Mouse (Mus musculus): ENCODE data around the gene Il17re. TPM values are rescaled to one million over a fixed set of nuclear protein-coding genes. Genes with fewer than 3 reads are reported as not detected.

The Il17re gene
- polyA plus RNA-seq (2016; fragmentation: Nextera tagmentation; extraction: Ambion mirVana), result 0.73 and 1.6 TPM in 2 replicates

DNA sequence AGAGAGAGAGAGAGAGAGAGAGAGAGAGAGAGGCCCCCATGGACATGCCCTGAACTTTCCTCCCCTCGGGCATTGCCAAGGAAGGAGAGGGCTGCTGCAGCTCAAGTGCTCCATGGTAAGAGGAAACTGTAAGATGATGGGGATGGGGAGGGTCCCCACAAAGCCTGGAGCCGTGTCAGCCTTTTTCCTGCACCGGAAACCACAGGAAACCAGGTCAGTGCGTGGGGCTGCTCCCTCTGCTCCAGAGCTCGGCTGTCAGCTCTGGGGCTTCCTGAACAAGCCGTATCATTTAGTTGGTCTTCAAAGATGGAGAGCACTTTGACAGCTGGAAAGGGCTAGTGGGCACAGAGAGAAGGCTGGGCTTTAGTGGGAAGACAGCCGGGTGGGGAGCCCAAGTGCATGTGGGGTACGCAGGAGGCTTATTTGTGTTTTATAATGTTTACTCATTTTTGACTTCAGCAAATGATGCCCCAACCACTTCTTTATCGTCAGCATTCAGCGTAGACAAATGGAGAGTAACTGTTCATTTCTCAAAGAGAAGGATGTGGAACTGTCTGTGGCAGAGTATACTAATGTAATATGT, at the start of gene Il17re:
Gene Il17re, plus strand, starts transcription at position 533 of the 583 bp plus-strand sequence.
- no peak within 1 kb of the TSS for H3K4me2 ChIP-seq (replicated peaks)
- ATAC-seq (ENCODE audit: low FRiP score, low read depth), result no peak
- H3K4me1 ChIP-seq, result no peaks in the 10 kb centered on the region
- no peak within 1 kb of the TSS for H3K27ac ChIP-seq
- no peak within 1 kb of the TSS for H3K9ac ChIP-seq
- WGBS, result 83% methylated on average over 10 of the region's 10 CpGs
- H3K27me3 ChIP-seq (replicated peaks), result no peaks in the 10 kb centered on the region
- H3K9me3 ChIP-seq, result no peaks in the 10 kb centered on the region
- no peak within 1 kb of the TSS for H3K4me3 ChIP-seq
- no peaks in the 10 kb centered on the region for H3K36me3 ChIP-seq

DNA sequence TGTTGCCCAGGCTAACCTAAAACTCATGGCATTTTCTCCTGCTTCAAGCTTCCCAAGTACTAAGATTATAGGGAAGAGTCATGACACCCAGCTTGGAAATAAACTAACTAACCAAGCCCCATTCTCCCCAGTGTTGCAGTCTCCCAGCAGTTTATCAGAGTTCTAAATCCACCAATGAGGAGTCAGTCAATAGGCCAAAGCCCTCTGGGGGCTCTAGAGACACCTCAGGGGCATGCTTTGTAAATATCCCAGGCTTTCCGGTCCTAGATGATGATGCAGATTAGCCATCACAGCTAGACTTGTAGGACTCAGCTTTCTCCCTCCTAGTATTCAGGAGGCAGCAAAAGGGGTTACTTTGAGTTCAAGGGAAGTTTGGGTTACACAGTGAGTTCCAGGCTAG, 48.3 kb upstream of the Il17re start:
- no peak overlapping the region for H3K4me3 ChIP-seq
- H3K27ac ChIP-seq, result no peak overlapping the region
- no peaks in the 10 kb centered on the region for H3K9me3 ChIP-seq
- H3K27me3 ChIP-seq (replicated peaks), result no peaks in the 10 kb centered on the region
- peaks cover 37% of the 10 kb centered on the region for H3K36me3 ChIP-seq
- no peak overlapping the region for H3K9ac ChIP-seq
- H3K4me2 ChIP-seq (replicated peaks), result no peak overlapping the region
- no peak for ATAC-seq (ENCODE audit: low FRiP score, low read depth)
- 74% methylated on average over 1 of the region's 1 CpGs for WGBS
- no peaks in the 10 kb centered on the region for H3K4me1 ChIP-seq

DNA sequence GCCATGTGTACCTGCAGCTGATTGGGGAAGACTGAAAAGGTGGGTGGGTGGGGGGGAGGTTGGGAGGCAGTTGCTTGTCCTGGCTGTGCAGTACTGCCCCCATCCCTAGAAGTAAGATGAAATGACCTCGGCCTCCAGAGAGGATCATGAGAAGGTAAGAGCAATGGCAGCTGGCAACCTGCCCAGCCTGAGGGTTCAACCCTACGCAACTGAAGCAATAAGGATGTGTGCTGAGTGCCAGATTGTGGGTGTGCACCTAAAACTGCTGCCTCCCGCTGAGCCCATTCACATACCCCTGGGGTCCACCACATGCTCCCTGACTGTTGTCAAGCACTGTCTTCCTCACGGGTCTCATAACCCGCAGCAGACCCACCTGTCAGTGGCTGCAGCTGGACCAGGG, 41.9 kb upstream of the Il17re start:
- no peak for ATAC-seq (ENCODE audit: low FRiP score, low read depth)
- WGBS, result 87% methylated on average over 5 of the region's 5 CpGs
- H3K9me3 ChIP-seq, result no peaks in the 10 kb centered on the region
- peaks cover 17% of the 10 kb centered on the region for H3K4me1 ChIP-seq
- H3K4me3 ChIP-seq, result no peak overlapping the region
- no peak overlapping the region for H3K9ac ChIP-seq
- no peak overlapping the region for H3K4me2 ChIP-seq (replicated peaks)
- peaks cover 29% of the 10 kb centered on the region for H3K36me3 ChIP-seq
- no peak overlapping the region for H3K27ac ChIP-seq
- no peaks in the 10 kb centered on the region for H3K27me3 ChIP-seq (replicated peaks)

DNA sequence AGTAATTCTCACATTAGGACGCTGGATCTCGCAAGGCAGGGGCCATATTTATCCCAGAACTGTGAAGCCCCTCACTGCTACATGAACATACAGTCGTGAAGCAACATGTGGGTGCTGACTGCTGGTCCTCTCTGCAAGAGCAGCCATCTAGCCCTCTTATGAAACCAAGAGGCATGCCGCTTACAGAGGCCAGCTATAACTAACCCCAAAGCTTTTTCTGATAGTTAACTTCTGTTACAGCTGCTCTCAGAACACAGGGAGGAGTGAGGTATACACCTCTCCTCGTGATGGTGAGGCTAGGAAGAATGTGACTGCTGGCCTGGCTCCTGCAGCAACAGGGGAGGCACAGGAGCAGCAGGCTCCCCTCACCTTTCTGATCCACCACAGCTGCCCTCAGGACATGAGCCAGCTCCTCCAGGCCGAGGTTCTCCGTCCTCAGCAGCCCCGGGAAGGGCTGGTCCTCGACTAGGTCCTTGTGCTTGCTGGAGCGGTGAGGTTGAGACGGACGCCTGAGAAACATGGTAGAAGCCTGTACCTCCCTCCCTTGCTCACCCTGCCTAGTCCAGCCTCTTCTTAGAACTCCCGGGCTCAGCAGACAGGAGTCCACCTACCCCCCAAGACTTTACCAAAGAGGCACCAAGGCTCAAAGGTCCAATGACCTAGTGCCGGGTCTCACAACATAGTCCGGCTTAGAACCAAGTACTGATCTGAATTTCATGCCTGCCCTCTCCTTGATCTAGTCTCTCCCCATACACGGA, 39.7 kb upstream of the Il17re start:
- Histone ChIP-seq H3K4me2 (replicated peaks) (peak overlapping the region; percentile 75), H3K36me3 (peaks cover 23% of the 10 kb centered on the region; the same call in 1 of the 2 replicates), H3K9ac (peak overlapping the region; percentile 74), H3K27ac (no peak overlapping the region), H3K4me3 (peak overlapping the region; percentile 55), H3K27me3 (replicated peaks) (no peaks in the 10 kb centered on the region), H3K9me3 (no peaks in the 10 kb centered on the region), H3K4me1 (peaks cover 17% of the 10 kb centered on the region)
- ATAC-seq (ENCODE audit: low FRiP score, low read depth), result peak; percentile 74
- whole genome bisulfite sequencing, result 16% methylated on average over 16 of the region's 16 CpGs

DNA sequence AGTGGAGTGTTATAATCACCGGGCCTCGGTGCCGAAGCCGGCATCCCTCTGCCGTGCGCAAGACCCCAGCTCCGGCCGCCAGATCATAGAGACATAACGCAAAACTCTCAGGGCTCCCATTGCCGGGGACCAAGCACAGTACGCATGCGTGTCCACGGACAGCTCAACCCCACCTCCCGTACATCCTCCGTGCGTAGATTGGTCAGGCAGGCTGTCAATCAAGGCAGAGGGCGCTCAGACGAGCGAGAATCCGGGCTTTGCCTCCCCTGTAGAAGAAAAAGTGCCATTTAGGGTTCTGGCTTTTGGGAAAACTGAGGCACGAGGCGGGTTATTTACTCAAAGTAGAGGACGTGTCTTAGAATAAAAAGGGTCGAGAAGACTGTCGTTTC, 39.1 kb upstream of the Il17re start, which contains the start of gene Rpusd3:
Gene Rpusd3, minus strand, starts transcription at position 142 of the 389 bp plus-strand sequence.
- WGBS, result under 1% methylated on average over 25 of the region's 25 CpGs
- H3K9ac ChIP-seq, result peak within 1 kb of the TSS; percentile 74
- no peaks in the 10 kb centered on the region for H3K27me3 ChIP-seq (replicated peaks)
- peaks cover 17% of the 10 kb centered on the region for H3K4me1 ChIP-seq
- H3K9me3 ChIP-seq, result no peaks in the 10 kb centered on the region
- H3K36me3 ChIP-seq, result peaks cover 17% of the 10 kb centered on the region; the same call in 1 of the 2 replicates
- ATAC-seq (ENCODE audit: low FRiP score, low read depth), result peak; percentile 98
- no peak within 1 kb of the TSS for H3K27ac ChIP-seq
- H3K4me2 ChIP-seq (replicated peaks), result peak within 1 kb of the TSS; percentile 75
- H3K4me3 ChIP-seq, result peak within 1 kb of the TSS; percentile 55

DNA sequence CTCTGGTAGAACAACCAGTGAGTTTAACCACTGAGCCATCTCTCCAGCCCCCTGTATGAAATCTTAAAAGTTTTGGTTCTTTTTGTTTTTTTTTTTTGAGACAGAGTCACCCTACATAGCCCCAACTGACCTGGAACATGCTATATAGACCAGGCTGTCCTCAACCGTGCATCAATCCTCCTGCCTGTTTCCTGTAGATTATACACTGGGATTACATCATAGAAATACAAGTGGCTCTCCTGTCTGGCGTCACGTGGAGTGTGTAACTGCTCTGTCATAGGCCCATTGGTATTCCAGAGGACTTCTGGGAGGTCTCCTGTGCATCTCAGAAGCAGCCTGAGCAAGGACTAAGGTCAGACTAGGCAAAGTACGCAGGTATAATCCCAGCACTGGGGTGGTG, 35.3 kb upstream of the Il17re start:
- 0 out of 2 replicates have a peak, but pooled peaks cover 3% of the 10 kb centered on the region for H3K27me3 ChIP-seq (replicated peaks)
- H3K4me1 ChIP-seq, result peaks cover 12% of the 10 kb centered on the region
- no peak overlapping the region for H3K4me3 ChIP-seq
- no peak overlapping the region for H3K27ac ChIP-seq
- peaks cover 2% of the 10 kb centered on the region; the same call in 1 of the 2 replicates for H3K9me3 ChIP-seq
- H3K4me2 ChIP-seq (replicated peaks), result no peak overlapping the region
- no peak for ATAC-seq (ENCODE audit: low FRiP score, low read depth)
- WGBS, result 76% methylated on average over 4 of the region's 4 CpGs
- no peak overlapping the region for H3K9ac ChIP-seq
- no peaks in the 10 kb centered on the region for H3K36me3 ChIP-seq

DNA sequence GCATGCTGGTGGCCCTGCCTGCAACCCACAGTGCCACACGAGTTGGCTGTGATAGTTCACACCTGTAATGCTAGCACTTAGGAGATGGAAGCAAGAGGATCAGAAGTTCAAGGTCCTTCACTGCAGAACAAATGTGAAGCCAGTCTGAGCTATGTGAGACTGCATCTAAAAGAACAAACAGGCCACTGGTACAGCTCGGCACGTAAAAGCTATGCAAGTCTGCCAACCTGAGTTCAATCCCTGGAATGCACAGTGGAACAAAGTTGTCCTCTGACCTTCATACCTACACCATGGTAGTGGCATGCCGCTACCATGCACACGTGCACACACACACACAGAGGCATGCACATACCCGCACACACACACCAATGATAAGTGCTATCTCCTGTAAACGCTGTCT, 34.1 kb upstream of the Il17re start:
- H3K27ac ChIP-seq, result no peak overlapping the region
- H3K27me3 ChIP-seq (replicated peaks), result 0 out of 2 replicates have a peak, but pooled peaks cover 3% of the 10 kb centered on the region
- H3K4me3 ChIP-seq, result no peak overlapping the region
- H3K4me1 ChIP-seq, result peaks cover 3% of the 10 kb centered on the region; the same call in 1 of the 2 replicates
- no peak overlapping the region for H3K4me2 ChIP-seq (replicated peaks)
- H3K36me3 ChIP-seq, result no peaks in the 10 kb centered on the region
- no peak overlapping the region for H3K9ac ChIP-seq
- no peak for ATAC-seq (ENCODE audit: low FRiP score, low read depth)
- peaks cover 2% of the 10 kb centered on the region; the same call in 1 of the 2 replicates for H3K9me3 ChIP-seq
- WGBS, result 85% methylated on average over 7 of the region's 7 CpGs

DNA sequence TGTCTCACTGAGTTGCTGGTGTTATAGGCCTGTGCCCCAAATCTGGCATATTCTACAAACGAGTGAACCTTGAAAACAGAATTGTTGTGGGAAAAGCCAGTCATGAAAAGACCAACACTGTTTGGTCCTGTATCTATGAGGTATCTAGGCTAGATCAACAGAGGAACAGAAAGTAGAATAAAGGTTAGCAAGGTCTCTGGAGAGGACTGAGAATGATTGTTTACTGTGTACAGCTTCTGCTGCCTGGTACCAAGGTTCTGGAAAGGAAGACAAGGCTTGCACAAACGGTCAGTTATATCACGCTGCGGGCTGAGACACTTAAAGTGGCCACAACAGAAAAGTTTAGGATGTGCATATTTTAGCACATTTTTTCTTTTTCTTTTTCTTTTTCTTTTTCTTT, 31.6 kb upstream of the Il17re start:
- Histone ChIP-seq H3K27ac (no peak overlapping the region), H3K36me3 (no peaks in the 10 kb centered on the region), H3K4me2 (replicated peaks) (no peak overlapping the region), H3K9ac (no peak overlapping the region), H3K27me3 (replicated peaks) (0 out of 2 replicates have a peak, but pooled peaks cover 3% of the 10 kb centered on the region), H3K4me1 (no peaks in the 10 kb centered on the region), H3K9me3 (peaks cover 2% of the 10 kb centered on the region; the same call in 1 of the 2 replicates), H3K4me3 (no peak overlapping the region)
- ATAC-seq (ENCODE audit: low FRiP score, low read depth), result no peak
- WGBS, result 94% methylated on average over 4 of the region's 4 CpGs

DNA sequence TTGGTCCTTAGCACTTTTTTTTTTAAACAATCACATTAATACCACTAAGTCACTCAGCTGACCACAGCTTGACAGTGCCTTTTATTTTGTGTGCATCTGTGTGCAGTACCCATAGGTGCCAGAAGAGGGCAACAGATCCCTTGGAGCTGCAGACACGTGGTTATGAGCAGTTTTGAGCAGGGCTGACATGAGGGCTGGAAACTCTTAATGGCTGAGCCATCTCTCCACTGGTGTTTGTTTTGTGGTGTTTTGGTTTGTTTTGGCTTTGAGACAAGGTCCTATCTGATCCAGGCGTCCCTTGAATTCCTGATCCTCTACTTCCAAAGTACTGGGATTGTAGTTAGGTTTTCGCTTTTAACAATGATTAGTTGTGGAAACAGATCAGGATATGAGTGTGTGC, 30.9 kb upstream of the Il17re start:
- H3K9me3 ChIP-seq, result peaks cover 2% of the 10 kb centered on the region; the same call in 1 of the 2 replicates
- no peak for ATAC-seq (ENCODE audit: low FRiP score, low read depth)
- no peak overlapping the region for H3K4me3 ChIP-seq
- H3K27me3 ChIP-seq (replicated peaks), result 0 out of 2 replicates have a peak, but pooled peaks cover 3% of the 10 kb centered on the region
- no peak overlapping the region for H3K4me2 ChIP-seq (replicated peaks)
- no peak overlapping the region for H3K27ac ChIP-seq
- no peak overlapping the region for H3K9ac ChIP-seq
- H3K36me3 ChIP-seq, result no peaks in the 10 kb centered on the region
- WGBS, result 66% methylated on average over 3 of the region's 3 CpGs
- H3K4me1 ChIP-seq, result no peaks in the 10 kb centered on the region

DNA sequence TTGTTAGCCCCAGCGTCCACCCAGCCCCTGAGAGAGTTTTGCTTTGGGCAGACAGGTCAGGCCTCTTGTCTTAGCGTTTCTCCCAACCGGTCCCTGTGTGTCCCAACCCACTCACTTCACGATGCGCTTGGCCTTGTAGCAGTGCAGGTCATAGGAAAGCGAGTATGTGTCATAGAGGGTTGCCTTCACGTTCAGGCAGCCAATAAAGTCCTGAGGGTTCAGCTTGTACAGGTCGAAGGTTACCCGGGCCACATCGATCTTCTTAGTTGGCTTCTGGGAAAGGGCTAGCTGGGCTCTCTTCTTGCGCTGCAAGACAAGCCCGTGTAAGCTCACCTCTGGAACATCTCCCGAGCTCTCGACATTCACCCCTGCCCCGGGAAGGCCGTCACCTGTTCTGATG, 30.3 kb upstream of the Il17re start:
- no peak overlapping the region for H3K27ac ChIP-seq
- peaks cover 2% of the 10 kb centered on the region; the same call in 1 of the 2 replicates for H3K9me3 ChIP-seq
- no peak overlapping the region for H3K4me3 ChIP-seq
- no peaks in the 10 kb centered on the region for H3K36me3 ChIP-seq
- 92% methylated on average over 16 of the region's 16 CpGs for WGBS
- no peak overlapping the region for H3K9ac ChIP-seq
- no peaks in the 10 kb centered on the region for H3K4me1 ChIP-seq
- H3K4me2 ChIP-seq (replicated peaks), result no peak overlapping the region
- no peak for ATAC-seq (ENCODE audit: low FRiP score, low read depth)
- 0 out of 2 replicates have a peak, but pooled peaks cover 3% of the 10 kb centered on the region for H3K27me3 ChIP-seq (replicated peaks)

DNA sequence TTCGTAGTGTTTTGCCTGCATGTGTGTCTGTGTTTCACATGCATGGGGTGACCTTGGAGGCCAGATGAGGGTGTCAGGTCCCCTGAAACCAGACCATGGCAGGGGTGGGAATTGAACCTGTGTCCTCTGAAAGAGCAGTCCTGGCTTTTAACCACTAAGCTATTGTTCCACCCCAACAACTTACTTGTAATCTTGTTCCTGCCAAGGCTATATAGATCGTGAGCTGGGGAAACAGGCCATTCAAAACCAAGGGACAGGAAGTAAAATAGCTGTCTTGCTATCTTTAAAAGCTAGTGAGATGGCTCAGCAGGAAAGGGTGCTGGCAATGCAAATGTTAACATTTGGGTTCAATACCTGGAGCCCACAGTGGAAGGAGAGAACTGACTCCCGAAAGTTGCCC, 28.3 kb upstream of the Il17re start:
- Histone ChIP-seq H3K36me3 (no peaks in the 10 kb centered on the region), H3K27ac (no peak overlapping the region), H3K27me3 (replicated peaks) (0 out of 2 replicates have a peak, but pooled peaks cover 3% of the 10 kb centered on the region), H3K9me3 (peaks cover 2% of the 10 kb centered on the region; the same call in 1 of the 2 replicates), H3K9ac (no peak overlapping the region), H3K4me1 (no peaks in the 10 kb centered on the region), H3K4me3 (no peak overlapping the region), H3K4me2 (replicated peaks) (no peak overlapping the region)
- ATAC-seq (ENCODE audit: low FRiP score, low read depth), result no peak
- 83% methylated on average over 3 of the region's 3 CpGs for WGBS

DNA sequence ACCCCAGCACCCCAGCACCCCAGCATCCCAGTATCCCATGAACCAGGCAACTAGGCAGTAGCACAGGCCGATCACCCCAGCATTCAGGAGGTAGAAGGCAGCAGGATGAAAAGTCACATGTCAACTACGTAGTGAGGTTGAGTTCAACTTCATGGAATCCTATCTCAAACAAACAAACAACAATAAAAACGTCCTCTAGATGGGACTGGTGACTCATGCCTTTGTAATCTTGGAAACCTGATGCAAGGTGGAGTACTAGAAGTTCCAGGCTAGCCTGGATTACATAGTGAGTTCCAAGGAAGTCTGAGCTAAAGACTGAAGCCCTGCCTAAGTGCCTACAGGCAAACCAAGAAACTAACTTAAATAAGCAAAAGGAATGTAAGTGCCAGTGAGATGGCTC, 27.4 kb upstream of the Il17re start:
- Histone ChIP-seq H3K4me1 (no peaks in the 10 kb centered on the region), H3K27ac (no peak overlapping the region), H3K36me3 (no peaks in the 10 kb centered on the region), H3K9me3 (peaks cover 2% of the 10 kb centered on the region; the same call in 1 of the 2 replicates), H3K27me3 (replicated peaks) (no peaks in the 10 kb centered on the region), H3K4me3 (no peak overlapping the region), H3K4me2 (replicated peaks) (no peak overlapping the region), H3K9ac (no peak overlapping the region)
- no peak for ATAC-seq (ENCODE audit: low FRiP score, low read depth)
- WGBS, result 69% methylated on average over 3 of the region's 3 CpGs
